Mouse (Mus musculus): ENCODE results near the gene Nlgn1. TPM values are rescaled to one million over a fixed set of nuclear protein-coding genes. Genes with fewer than 3 reads are reported as not detected.

Nlgn1 gene
- total and polyA plus RNA-seq, 3 experiments: 0.04 TPM; not detected in 2

DNA sequence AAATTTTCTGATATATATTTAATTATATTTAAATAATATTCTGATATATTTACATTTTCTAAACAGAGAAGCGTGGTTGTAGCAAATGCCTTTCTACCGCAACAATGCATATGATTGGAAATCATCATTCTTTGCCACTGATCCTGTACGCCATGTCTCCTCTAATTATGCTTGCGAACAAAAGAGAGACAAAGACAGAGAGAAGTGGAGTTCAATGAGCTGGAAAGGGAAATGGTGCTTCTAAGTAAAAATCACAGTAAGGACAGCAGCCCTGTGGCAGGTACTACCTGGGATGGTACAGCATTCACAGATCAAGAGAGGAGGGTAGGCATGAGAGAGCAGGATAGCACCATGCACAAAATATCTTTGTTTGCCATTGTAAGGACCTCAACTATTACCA, 156.9 kb downstream of the Nlgn1 start:
- Histone ChIP-seq H3K9ac (ENCODE audit: low read depth, low read length) (no peak overlapping the region), H3K27ac (no peak overlapping the region), H3K4me3 (no peak overlapping the region), H3K79me2 (replicated peaks; ENCODE audit: control insufficient read depth, insufficient read depth, low read length) (no peaks in the 10 kb centered on the region), H3K36me3 (ENCODE audit: control insufficient read depth, insufficient read depth, low read length) (no peaks in the 10 kb centered on the region), H3K4me1 (ENCODE audit: control insufficient read depth, insufficient read depth, low read length) (no peaks in the 10 kb centered on the region), H3K27me3 (ENCODE audit: control insufficient read depth, insufficient read depth, low read length) (no peaks in the 10 kb centered on the region)
- 92% methylated on average over 4 of the region's 4 CpGs for WGBS
- TF ChIP-seq CTCF (IDR thresholded peaks at IDR 0.05): no peak
- TF ChIP-seq POLR2A (IDR thresholded peaks at IDR 0.05; ENCODE audit: insufficient read depth, low read depth, low read length): no peak
- no peak for TF ChIP-seq EP300 (IDR thresholded peaks at IDR 0.05; ENCODE audit: insufficient read depth, low read depth, low read length)
- no peak for DNase-seq
- intact Hi-C loops (cut with DNase I): no loop called here

DNA sequence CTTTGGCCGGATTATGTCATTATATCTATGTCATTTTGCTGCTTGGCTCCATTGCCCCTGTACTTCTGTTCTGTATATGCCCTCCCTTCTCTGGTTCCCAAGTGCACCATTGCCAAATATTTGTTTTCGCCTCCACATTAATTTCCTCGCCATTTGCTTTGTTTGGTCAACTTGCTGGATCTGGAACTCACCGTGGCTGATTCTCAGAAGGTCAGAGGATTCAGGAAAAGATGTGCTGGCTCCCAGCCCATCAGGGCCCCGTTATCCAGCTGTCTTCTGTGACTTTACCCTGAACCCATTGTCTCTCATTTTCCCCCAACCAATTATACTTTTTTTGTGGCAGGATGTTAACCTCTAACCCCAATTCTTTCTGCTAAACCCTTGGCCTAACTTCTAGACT, 158.0 kb downstream of the Nlgn1 start:
- H3K9ac ChIP-seq (ENCODE audit: low read depth, low read length): no peak overlapping the region
- H3K27me3 ChIP-seq (ENCODE audit: control insufficient read depth, insufficient read depth, low read length): no peaks in the 10 kb centered on the region
- intact Hi-C loops (cut with DNase I): no loop called here
- DNase-seq: no peak
- 34% methylated on average over 5 of the region's 5 CpGs for WGBS
- no peaks in the 10 kb centered on the region for H3K79me2 ChIP-seq (replicated peaks; ENCODE audit: control insufficient read depth, insufficient read depth, low read length)
- H3K4me1 ChIP-seq (ENCODE audit: control insufficient read depth, insufficient read depth, low read length): no peaks in the 10 kb centered on the region
- H3K4me3 ChIP-seq: no peak overlapping the region
- H3K36me3 ChIP-seq (ENCODE audit: control insufficient read depth, insufficient read depth, low read length): no peaks in the 10 kb centered on the region
- no peak overlapping the region for H3K27ac ChIP-seq
- TF ChIP-seq EP300 (IDR thresholded peaks at IDR 0.05; ENCODE audit: insufficient read depth, low read depth, low read length) (no peak), CTCF (IDR thresholded peaks at IDR 0.05) (no peak), POLR2A (IDR thresholded peaks at IDR 0.05; ENCODE audit: insufficient read depth, low read depth, low read length) (no peak)

DNA sequence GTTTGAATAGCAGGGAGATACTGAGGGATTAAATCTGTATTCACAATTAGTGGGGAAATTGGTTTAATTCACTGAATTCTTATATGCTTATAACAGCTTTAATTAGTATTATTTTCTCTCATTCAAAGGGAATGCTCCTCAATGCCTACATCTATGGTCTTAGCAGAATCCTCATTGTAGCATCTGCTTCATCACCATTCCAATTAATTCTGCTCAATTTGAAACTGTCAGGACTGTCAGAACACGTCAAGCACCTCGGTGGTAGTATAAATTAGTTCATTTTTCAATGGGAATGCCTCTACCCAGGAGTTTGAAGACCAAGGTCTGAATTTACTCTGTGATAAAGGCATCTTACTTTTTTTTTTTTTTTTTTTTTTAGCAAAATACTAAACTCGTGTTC, 158.6 kb downstream of the Nlgn1 start:
- Histone ChIP-seq H3K27ac (no peak overlapping the region), H3K4me3 (no peak overlapping the region), H3K4me1 (ENCODE audit: control insufficient read depth, insufficient read depth, low read length) (no peaks in the 10 kb centered on the region), H3K9ac (ENCODE audit: low read depth, low read length) (no peak overlapping the region), H3K36me3 (ENCODE audit: control insufficient read depth, insufficient read depth, low read length) (no peaks in the 10 kb centered on the region), H3K27me3 (ENCODE audit: control insufficient read depth, insufficient read depth, low read length) (no peaks in the 10 kb centered on the region), H3K79me2 (replicated peaks; ENCODE audit: control insufficient read depth, insufficient read depth, low read length) (no peaks in the 10 kb centered on the region)
- intact Hi-C loops (cut with DNase I): no loop called here
- TF ChIP-seq CTCF (IDR thresholded peaks at IDR 0.05) (no peak), POLR2A (IDR thresholded peaks at IDR 0.05; ENCODE audit: insufficient read depth, low read depth, low read length) (no peak), EP300 (IDR thresholded peaks at IDR 0.05; ENCODE audit: insufficient read depth, low read depth, low read length) (no peak)
- DNase-seq: no peak
- 68% methylated on average over 3 of the region's 3 CpGs for WGBS

DNA sequence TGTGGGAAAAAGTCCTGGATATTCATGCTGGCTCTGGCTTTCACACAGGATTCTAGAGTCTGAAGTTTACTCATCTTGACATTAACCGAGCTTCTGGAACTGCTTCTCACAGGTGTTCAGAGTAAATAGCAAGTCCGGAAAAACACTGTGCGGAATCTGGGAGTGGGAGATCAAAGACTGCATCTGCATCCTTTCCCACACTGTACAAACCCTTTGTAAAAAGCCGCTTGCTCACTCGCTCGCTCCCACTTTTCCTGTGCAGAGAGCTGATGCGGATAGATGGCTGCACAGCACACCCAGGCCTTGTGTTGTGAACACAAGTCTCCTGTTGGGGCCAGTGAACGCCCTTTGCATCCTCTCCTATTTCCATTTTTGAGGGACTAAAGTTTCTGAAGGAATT, 165.5 kb downstream of the Nlgn1 start:
- no peak overlapping the region for H3K9ac ChIP-seq (ENCODE audit: low read depth, low read length)
- H3K79me2 ChIP-seq (replicated peaks; ENCODE audit: control insufficient read depth, insufficient read depth, low read length): no peaks in the 10 kb centered on the region
- no peak overlapping the region for H3K4me3 ChIP-seq
- H3K27me3 ChIP-seq (ENCODE audit: control insufficient read depth, insufficient read depth, low read length): no peaks in the 10 kb centered on the region
- H3K36me3 ChIP-seq (ENCODE audit: control insufficient read depth, insufficient read depth, low read length): no peaks in the 10 kb centered on the region
- 75% methylated on average over 8 of the region's 8 CpGs for WGBS
- H3K4me1 ChIP-seq (ENCODE audit: control insufficient read depth, insufficient read depth, low read length): no peaks in the 10 kb centered on the region
- TF ChIP-seq CTCF (IDR thresholded peaks at IDR 0.05) (no peak), POLR2A (IDR thresholded peaks at IDR 0.05; ENCODE audit: insufficient read depth, low read depth, low read length) (no peak), EP300 (IDR thresholded peaks at IDR 0.05; ENCODE audit: insufficient read depth, low read depth, low read length) (no peak)
- no peak for DNase-seq
- H3K27ac ChIP-seq: no peak overlapping the region
- intact Hi-C loops (cut with DNase I): no loop called here

DNA sequence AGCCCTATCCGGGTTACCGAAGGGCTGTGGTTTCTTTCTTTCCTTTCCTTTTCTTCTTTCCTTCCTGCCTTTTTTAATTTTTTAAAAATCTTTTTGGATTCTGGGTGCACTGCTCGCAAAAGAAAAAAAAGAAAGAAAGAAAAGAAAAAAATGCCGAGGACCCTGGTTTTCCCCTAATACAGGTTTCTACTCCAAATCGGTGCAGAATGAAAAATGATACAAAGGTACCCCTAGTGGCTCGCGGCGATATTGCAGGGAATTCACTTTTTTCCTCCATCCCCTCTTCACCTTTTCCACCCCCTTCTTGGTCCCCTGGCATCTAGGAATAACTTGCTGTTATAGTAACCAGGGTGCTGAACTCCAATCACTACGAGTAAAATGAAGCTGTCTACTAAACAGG, 178.5 kb downstream of the Nlgn1 start:
- TF ChIP-seq CTCF (IDR thresholded peaks at IDR 0.05): peak; percentile 77
- TF ChIP-seq POLR2A (IDR thresholded peaks at IDR 0.05; ENCODE audit: insufficient read depth, low read depth, low read length): no peak

DNA sequence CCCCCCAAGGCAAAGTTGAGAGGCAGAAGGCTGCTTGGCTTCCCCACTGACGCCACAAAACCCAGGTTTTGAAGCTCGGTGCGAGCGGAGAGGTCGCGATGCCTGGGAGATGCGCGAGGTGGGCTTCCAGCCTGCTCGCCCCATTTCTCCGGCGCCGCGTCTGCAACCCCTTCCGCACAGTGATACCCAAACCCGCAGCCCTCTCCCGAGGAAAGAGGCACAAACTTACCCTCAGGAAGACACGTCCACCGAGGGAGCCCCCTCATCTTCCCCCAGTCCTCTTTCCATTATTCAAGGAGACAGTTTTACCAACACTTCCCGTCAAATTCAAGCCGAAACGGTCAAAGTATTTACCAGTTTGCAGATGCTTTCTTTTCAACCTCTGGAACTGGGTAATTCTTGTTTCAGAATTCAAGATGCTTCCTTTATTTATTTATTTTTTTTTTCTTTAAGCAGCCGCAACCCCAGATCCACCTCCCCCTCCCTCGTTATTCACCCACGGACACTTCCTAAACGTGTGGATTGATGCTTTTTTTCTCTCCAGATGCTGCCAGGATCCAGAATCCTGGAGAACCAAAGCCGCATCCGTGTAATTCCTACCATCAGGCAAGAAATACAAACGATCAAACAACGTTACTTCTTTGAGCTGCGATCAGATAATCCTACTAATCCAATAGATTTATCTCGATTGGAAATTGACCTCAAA, 179.1 kb downstream of the Nlgn1 start:
- WGBS: 2% methylated on average over 31 of the region's 31 CpGs
- Histone ChIP-seq H3K79me2 (replicated peaks; ENCODE audit: control insufficient read depth, insufficient read depth, low read length) (no peaks in the 10 kb centered on the region), H3K4me3 (peak overlapping the region; percentile 32), H3K9ac (ENCODE audit: low read depth, low read length) (no peak overlapping the region), H3K4me1 (ENCODE audit: control insufficient read depth, insufficient read depth, low read length) (no peaks in the 10 kb centered on the region), H3K27me3 (ENCODE audit: control insufficient read depth, insufficient read depth, low read length) (0 out of 2 replicates have a peak, but pooled peaks cover 1% of the 10 kb centered on the region), H3K27ac (no peak overlapping the region), H3K36me3 (ENCODE audit: control insufficient read depth, insufficient read depth, low read length) (no peaks in the 10 kb centered on the region)
- DNase-seq: peak in 1 of 2 experiments; percentile 18
- intact Hi-C loops (cut with DNase I): no loop called here
- TF ChIP-seq POLR2A (IDR thresholded peaks at IDR 0.05; ENCODE audit: insufficient read depth, low read depth, low read length) (no peak), EP300 (IDR thresholded peaks at IDR 0.05; ENCODE audit: insufficient read depth, low read depth, low read length) (no peak), CTCF (IDR thresholded peaks at IDR 0.05) (no peak)

More for the DNA sequence above, 178.5 kb downstream of the Nlgn1 start:
- Histone ChIP-seq H3K79me2 (replicated peaks; ENCODE audit: control insufficient read depth, insufficient read depth, low read length) (no peaks in the 10 kb centered on the region), H3K4me1 (ENCODE audit: control insufficient read depth, insufficient read depth, low read length) (no peaks in the 10 kb centered on the region), H3K27ac (no peak overlapping the region), H3K27me3 (ENCODE audit: control insufficient read depth, insufficient read depth, low read length) (0 out of 2 replicates have a peak, but pooled peaks cover 1% of the 10 kb centered on the region), H3K9ac (ENCODE audit: low read depth, low read length) (no peak overlapping the region), H3K4me3 (peak overlapping the region; percentile 32), H3K36me3 (ENCODE audit: control insufficient read depth, insufficient read depth, low read length) (no peaks in the 10 kb centered on the region)
- intact Hi-C loops (cut with DNase I): no loop called here
- WGBS: 3% methylated on average over 9 of the region's 9 CpGs
- DNase-seq: no peak
